Comparison of ENCODE assay signal across 7 mouse cellular contexts in the genomic region with DNA sequence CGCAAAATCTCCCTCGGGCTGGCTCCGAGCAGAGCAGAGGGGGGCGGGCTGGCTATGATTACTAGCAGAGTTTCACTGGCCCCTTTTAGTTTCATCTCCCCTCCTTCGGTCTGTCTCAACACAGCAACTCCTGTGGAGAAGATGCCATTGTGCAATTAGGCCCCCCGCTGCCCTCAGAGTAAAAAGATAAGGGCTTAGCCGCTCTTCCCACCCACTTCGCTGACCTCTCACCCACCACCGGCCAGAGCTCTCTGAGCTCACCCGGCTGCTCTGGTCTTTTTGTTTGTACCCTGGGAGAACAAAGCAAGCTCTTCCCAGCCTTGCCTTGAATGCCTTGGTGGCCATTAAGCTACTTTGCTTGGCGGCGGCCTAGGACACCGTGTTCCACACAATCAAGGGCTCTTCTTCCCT. TPM values are rescaled to one million over a fixed set of nuclear protein-coding genes. Genes with fewer than 3 reads are reported as not detected.
DNase-seq lines count a peak whose midpoint lies in the region; ATAC-seq lines count a peak whose summit lies in the region.

No protein-coding gene starts in this region.

- peak; percentile 14 for DNase-seq in left cerebral cortex, postnatal 4 days
- no peak for DNase-seq in left cerebral cortex, adult 8-10 months (ENCODE audit: low spot score in 2 of 2)
- peak; percentile 33 for DNase-seq in embryonic facial prominence, embryonic 11.5 days (ENCODE audit: low spot score)
- DNase-seq in lung, postnatal 36 days = no peak

- intact Hi-C loops in left cerebral cortex, postnatal 4 days (cut with DNase I) = no loop called here

- no peak overlapping the region for H3K9ac ChIP-seq in embryonic facial prominence, embryonic 11.5 days (replicated peaks; ENCODE audit: low read length)
- H3K9ac ChIP-seq in intestine, embryonic 15.5 days = no peak overlapping the region
- H3K9ac ChIP-seq in neural tube, embryonic 13.5 days = no peak overlapping the region

- 17% methylated on average over 13 of the region's 13 CpGs for WGBS in embryonic facial prominence, embryonic 11.5 days
- WGBS in intestine, embryonic 15.5 days = 45% methylated on average over 13 of the region's 13 CpGs
- WGBS in neural tube, embryonic 13.5 days = 25% methylated on average over 13 of the region's 13 CpGs

- H3K27me3 ChIP-seq in embryonic facial prominence, embryonic 11.5 days (ENCODE audit: control insufficient read depth, insufficient read depth, low read length) = no peaks in the 10 kb centered on the region
- no peaks in the 10 kb centered on the region for H3K27me3 ChIP-seq in intestine, embryonic 15.5 days (replicated peaks)
- H3K27me3 ChIP-seq in neural tube, embryonic 13.5 days = no peaks in the 10 kb centered on the region

- H3K4me2 ChIP-seq in embryonic facial prominence, embryonic 11.5 days (ENCODE audit: low read depth, low read length) = no peak overlapping the region
- no peak overlapping the region for H3K4me2 ChIP-seq in intestine, embryonic 15.5 days (replicated peaks)
- H3K4me2 ChIP-seq in neural tube, embryonic 13.5 days = peak overlapping the region; percentile 14; the same call in 1 of the 2 replicates

- 0 out of 2 replicates have a peak, but pooled peaks have one; percentile 29 for ATAC-seq in embryonic facial prominence, embryonic 11.5 days (replicated peaks; ENCODE audit: insufficient number of reproducible peaks, low FRiP score, low TSS enrichment, low read depth)
- peak; percentile 28; the same call in 1 of the 2 replicates for ATAC-seq in intestine, embryonic 15.5 days
- ATAC-seq in neural tube, embryonic 13.5 days (ENCODE audit: low read depth) = 0 out of 2 replicates have a peak, but pooled peaks have one; percentile 40
- no peak for ATAC-seq in erythroid progenitor cell, adult 5-6 weeks (replicated peaks; ENCODE audit: low FRiP score, poor library complexity, severe bottlenecking)

- H3K36me3 ChIP-seq in embryonic facial prominence, embryonic 11.5 days (replicated peaks; ENCODE audit: control insufficient read depth, insufficient read depth, low read depth, low read length) = no peaks in the 10 kb centered on the region
- no peaks in the 10 kb centered on the region for H3K36me3 ChIP-seq in intestine, embryonic 15.5 days
- no peaks in the 10 kb centered on the region for H3K36me3 ChIP-seq in neural tube, embryonic 13.5 days

- H3K9me3 ChIP-seq in embryonic facial prominence, embryonic 11.5 days (replicated peaks; ENCODE audit: control insufficient read depth, low read length) = no peaks in the 10 kb centered on the region
- H3K9me3 ChIP-seq in intestine, embryonic 15.5 days = no peaks in the 10 kb centered on the region
- H3K9me3 ChIP-seq in neural tube, embryonic 13.5 days = no peaks in the 10 kb centered on the region

- no peak overlapping the region for H3K4me3 ChIP-seq in embryonic facial prominence, embryonic 11.5 days (ENCODE audit: low read depth, low read length)
- H3K4me3 ChIP-seq in intestine, embryonic 15.5 days (replicated peaks) = no peak overlapping the region
- H3K4me3 ChIP-seq in neural tube, embryonic 13.5 days = no peak overlapping the region

- H3K4me1 ChIP-seq in embryonic facial prominence, embryonic 11.5 days (ENCODE audit: control insufficient read depth, insufficient read depth, low read length) = no peaks in the 10 kb centered on the region
- H3K4me1 ChIP-seq in intestine, embryonic 15.5 days (replicated peaks) = no peaks in the 10 kb centered on the region
- H3K4me1 ChIP-seq in neural tube, embryonic 13.5 days (replicated peaks) = 0 out of 2 replicates have a peak, but pooled peaks cover 4% of the 10 kb centered on the region

- H3K27ac ChIP-seq in embryonic facial prominence, embryonic 11.5 days (replicated peaks; ENCODE audit: low read depth, low read length) = no peak overlapping the region
- H3K27ac ChIP-seq in intestine, embryonic 15.5 days = no peak overlapping the region
- no peak overlapping the region for H3K27ac ChIP-seq in neural tube, embryonic 13.5 days (replicated peaks)

RNA-seq across cellular contexts. Expression of gene Rbbp7, which starts 32.8 kb away (rescaled TPM):
- total RNA-seq in left cerebral cortex, postnatal 4 days (2021) = 100 to 1,000 TPM; 148 to 154 TPM
- total RNA-seq in left cerebral cortex, adult 8-10 months (2022) = 100 to 1,000 TPM; 142 to 146 (median 144) TPM
- 415 and 426 TPM in 2 replicates for polyA plus RNA-seq in embryonic facial prominence, embryonic 11.5 days (2014; fragmentation: Nextera tagmentation; extraction: Ambion mirVana)
- 833 and 878 TPM in 2 replicates for polyA plus RNA-seq in intestine, embryonic 15.5 days (2015; fragmentation: Nextera tagmentation; extraction: Ambion mirVana)
- polyA plus RNA-seq in neural tube, embryonic 13.5 days (2015; fragmentation: Nextera tagmentation; extraction: Ambion mirVana) = 202 and 224 TPM in 2 replicates
- total RNA-seq in erythroid progenitor cell, adult 5-6 weeks (2015; ENCODE audit: low replicate concordance) = 108 and 135 TPM in 2 replicates
- 57.2 and 111 TPM in 2 replicates for total RNA-seq in erythroid progenitor cell, adult 5-6 weeks (2017; ENCODE audit: low replicate concordance)

Comparison
In these comparisons a context has a peak if more than half of its experiments do, and no peak if none do; other contexts are left out.
1. DNase-seq: peak in left cerebral cortex, postnatal 4 days (single experiment) and embryonic facial prominence, embryonic 11.5 days (single experiment); none in left cerebral cortex, adult 8-10 months (0 of 2) and lung, postnatal 36 days (single experiment).